In genomic region chr2:128060680-128061287, GRCm38 (mm10) we compare ENCODE assay signal across 14 mouse cellular contexts.
DNase-seq lines count a peak whose midpoint lies in the region; ATAC-seq and TF ChIP-seq lines count a peak whose summit lies in the region.
"Had no signal": no experiment of that assay in that cellular context is flagged by ENCODE, and none has a peak within 500 bp of the region (broad histone marks: within the 10 kb centered on the region; RNA-seq: fewer than 3 reads in every experiment).

No protein-coding gene starts in this region.

- H3K4me3 ChIP-seq in lung, embryonic 16.5 days (ENCODE audit: low read length), result no peak overlapping the region
- no peak overlapping the region for H3K4me3 ChIP-seq in bone marrow macrophage, adult 2 months (ENCODE audit: insufficient read depth, low read length)
- H3K4me3 ChIP-seq: limb, embryonic 13.5 days had no signal

- TF ChIP-seq CTCF in bone marrow macrophage, adult 2 months (IDR thresholded peaks at IDR 0.05; ENCODE audit: low read depth, low read length), result no peak

- no peak for DNase-seq in lung, adult 18-20 months
- DNase-seq in CD4-positive, CD25-positive, alpha-beta regulatory T cell, adult 2 months (ENCODE audit: low read depth, low spot score), result peak; percentile 75
- DNase-seq in frontal cortex, postnatal 14 days (ENCODE audit: low spot score in 2 of 2), result no peak
- no peak for DNase-seq in adrenal gland, postnatal 36 days
- no peak for DNase-seq in frontal cortex, postnatal 25 days (ENCODE audit: low spot score in 2 of 2)
- DNase-seq: heart, postnatal 36 days; thymus, adult 18-20 months had no signal

- peak; percentile 20; the same call in 1 of the 2 replicates for ATAC-seq in lung, embryonic 16.5 days (ENCODE audit: low read depth)
- ATAC-seq in monocyte, adult 5-6 weeks (replicated peaks; ENCODE audit: insufficient number of reproducible peaks, low FRiP score, low TSS enrichment, poor library complexity, severe bottlenecking), result peak; percentile 66
- ATAC-seq: forebrain, embryonic 14.5 days; midbrain, embryonic 16.5 days had no signal

- H3K27ac ChIP-seq in lung, embryonic 16.5 days (ENCODE audit: low read length), result peak overlapping the region; percentile 17
- peak overlapping the region; percentile 55 for H3K27ac ChIP-seq in bone marrow macrophage, adult 2 months (ENCODE audit: insufficient read depth, low read depth, low read length)
- H3K27ac ChIP-seq: kidney, postnatal 0 days; limb, embryonic 13.5 days had no signal

- no peaks in the 10 kb centered on the region for H3K9me3 ChIP-seq in lung, embryonic 16.5 days (ENCODE audit: control insufficient read depth, low read length)
- H3K9me3 ChIP-seq: limb, embryonic 13.5 days had no signal

- H3K4me1 ChIP-seq in lung, embryonic 16.5 days (replicated peaks; ENCODE audit: control insufficient read depth, insufficient read depth, low read length), result 0 out of 2 replicates have a peak, but pooled peaks cover 2% of the 10 kb centered on the region
- H3K4me1 ChIP-seq in bone marrow macrophage, adult 2 months (ENCODE audit: control insufficient read depth, insufficient read depth, low read length), result peaks cover 35% of the 10 kb centered on the region
- H3K4me1 ChIP-seq: limb, embryonic 13.5 days had no signal

- no peak overlapping the region for H3K4me2 ChIP-seq in lung, embryonic 16.5 days (ENCODE audit: low read depth, low read length)
- H3K4me2 ChIP-seq: limb, embryonic 13.5 days had no signal

- no peak overlapping the region for H3K9ac ChIP-seq in lung, embryonic 16.5 days (ENCODE audit: low read length)
- H3K9ac ChIP-seq: limb, embryonic 13.5 days had no signal

- TF ChIP-seq POLR2A in bone marrow macrophage, adult 2 months (IDR thresholded peaks at IDR 0.05; ENCODE audit: borderline replicate concordance, low read depth, low read length), result no peak

- no peaks in the 10 kb centered on the region for H3K27me3 ChIP-seq in lung, embryonic 16.5 days (ENCODE audit: control insufficient read depth, insufficient read depth, low read depth, low read length)
- H3K27me3 ChIP-seq: limb, embryonic 13.5 days had no signal

- H3K36me3 ChIP-seq in lung, embryonic 16.5 days (ENCODE audit: control insufficient read depth, insufficient read depth, low read length), result no peaks in the 10 kb centered on the region
- H3K36me3 ChIP-seq: limb, embryonic 13.5 days had no signal

- WGBS in lung, embryonic 16.5 days, result 40% methylated on average over 6 of the region's 6 CpGs
